Mouse (Mus musculus) liver, embryonic 16.5 days (tissue): Measurements from ENCODE around the gene Dnajc12. TPM values are rescaled to one million over a fixed set of nuclear protein-coding genes. Genes with fewer than 3 reads are reported as not detected.
A peak's percentile ranks its signal among the peaks of the same experiment; 100 is the strongest.
"Not testable (repeated sequence)": the region's sequence is repeated elsewhere in the genome, so short reads cannot be mapped to it uniquely, and the experiment has no call there.

Experiments used
- ATAC-seq: fragments of 200-750 bp; cut with Nextera tagmentation; 2 replicates; pipeline ENCODE4 v1.8.0; 2017; ENCODE audit warnings: low read depth, mild to moderate bottlenecking, moderate number of reproducible peaks, moderate library complexity
- H3K27ac ChIP-seq: fragments of 300-500 bp; sonication (generic); 2 replicates; pipeline ENCODE4 v1.5.1; 2014; ENCODE audit warnings: mild to moderate bottlenecking, low read length
- H3K27me3 ChIP-seq: fragments of 300-500 bp; sonication (generic); 2 replicates; pipeline ENCODE4 v1.6.1; 2014; ENCODE audit warnings: low read depth, low read length, mixed read lengths; ENCODE audit not compliant: control insufficient read depth, insufficient read depth
- H3K36me3 ChIP-seq: fragments of 300-500 bp; sonication (generic); 2 replicates; pipeline ENCODE4 v1.6.1; 2014; ENCODE audit warnings: mild to moderate bottlenecking; ENCODE audit not compliant: control insufficient read depth, insufficient read depth
- H3K4me1 ChIP-seq: fragments of 300-500 bp; sonication (generic); 2 replicates; pipeline ENCODE4 v1.6.1; 2014; ENCODE audit warnings: low read depth, low read length, mixed read lengths; ENCODE audit not compliant: control insufficient read depth
- H3K4me2 ChIP-seq: fragments of 300-500 bp; sonication (generic); 2 replicates; pipeline ENCODE4 v1.6.1; 2014; ENCODE audit warnings: low read depth, low read length, mixed read lengths
- H3K4me3 ChIP-seq: fragments of 300-500 bp; sonication (generic); 2 replicates; pipeline ENCODE4 v1.5.1; 2014; ENCODE audit warnings: low read depth, mild to moderate bottlenecking, low read length
- H3K9ac ChIP-seq: fragments of 300-500 bp; sonication (generic); 2 replicates; pipeline ENCODE4 v1.6.1; 2014; ENCODE audit warnings: low read depth, low read length
- H3K9me3 ChIP-seq: fragments of 300-500 bp; sonication (generic); replicated peaks from 2 replicates; pipeline ENCODE4 v1.6.1; 2016; ENCODE audit warnings: low read length; ENCODE audit not compliant: control insufficient read depth
- WGBS: fragments of 180-500 bp; shearing (Covaris S2); extraction: QIAGEN DNeasy Blood & Tissue Kit; methylation state at CpG from one replicate; pipeline ENCODE4 v1.1.7; 2014; ENCODE audit not compliant: insufficient replicate concordance; 5-methylcytosine and 5-hydroxymethylcytosine counted together
- polyA plus RNA-seq: library from polyadenylated mRNA; unstranded; fragments of >200 nt; fragmentation: Nextera tagmentation; extraction: Ambion mirVana; gene quantifications from 2 replicates; pipeline ENCODE4 v1.2.1, GENCODE M21; 2015

Gene Dnajc12
- polyA plus RNA-seq, 1 experiment from 2014 or later, result 17.0 TPM

DNA sequence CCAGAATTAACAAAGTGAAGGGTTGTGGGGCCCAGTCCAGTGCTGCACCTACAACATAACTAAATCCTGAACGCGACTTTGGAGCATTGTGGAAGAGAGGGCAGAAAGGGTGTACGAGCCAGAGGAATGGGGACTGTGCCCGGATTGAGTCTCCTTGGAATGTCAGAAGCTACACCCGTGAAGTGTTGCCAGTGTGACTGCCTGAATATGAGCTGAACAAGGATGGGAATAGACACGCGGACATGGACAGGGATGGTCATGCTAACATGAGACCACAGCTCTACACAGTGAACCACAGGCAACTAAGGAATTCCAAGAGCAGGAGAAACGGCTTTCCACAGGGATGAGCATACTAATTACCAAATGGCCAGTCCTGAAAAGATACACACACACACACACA, 49.9 kb downstream of the Dnajc12 start:
- 78% methylated on average over 8 of the region's 8 CpGs for WGBS
- H3K4me3 ChIP-seq, result no peak overlapping the region
- no peak overlapping the region for H3K27ac ChIP-seq
- H3K9me3 ChIP-seq, result no peaks in the 10 kb centered on the region
- peaks cover 10% of the 10 kb centered on the region for H3K4me1 ChIP-seq
- H3K27me3 ChIP-seq, result no peaks in the 10 kb centered on the region
- H3K9ac ChIP-seq, result no peak overlapping the region
- ATAC-seq, result no peak
- H3K36me3 ChIP-seq, result no peaks in the 10 kb centered on the region
- no peak overlapping the region for H3K4me2 ChIP-seq

DNA sequence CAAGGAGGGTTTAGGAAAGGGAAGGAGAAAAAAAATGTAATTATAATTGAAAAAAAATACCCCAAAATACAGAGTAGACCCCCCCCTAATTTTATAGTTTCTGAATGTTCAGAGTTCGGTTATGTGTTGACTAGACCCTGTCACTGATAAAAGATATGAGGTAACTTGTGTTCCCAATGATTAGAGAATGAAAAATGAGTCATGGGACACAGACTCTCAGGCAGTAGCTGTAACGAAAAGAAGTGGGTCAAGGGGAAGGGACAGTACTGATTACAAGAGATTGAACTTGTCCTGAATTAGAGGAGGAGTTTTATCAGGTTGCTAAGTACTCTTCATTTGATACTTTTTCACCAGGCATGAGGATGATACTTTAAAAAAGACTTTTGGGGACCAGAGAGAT, 50.6 kb downstream of the Dnajc12 start:
- H3K9me3 ChIP-seq, result no peaks in the 10 kb centered on the region
- 19% methylated on average over 2 of the region's 2 CpGs for WGBS
- H3K4me1 ChIP-seq, result peaks cover 10% of the 10 kb centered on the region
- no peaks in the 10 kb centered on the region for H3K27me3 ChIP-seq
- no peak overlapping the region for H3K9ac ChIP-seq
- no peak for ATAC-seq
- no peak overlapping the region for H3K4me2 ChIP-seq
- no peaks in the 10 kb centered on the region for H3K36me3 ChIP-seq
- no peak overlapping the region for H3K27ac ChIP-seq
- H3K4me3 ChIP-seq, result no peak overlapping the region

DNA sequence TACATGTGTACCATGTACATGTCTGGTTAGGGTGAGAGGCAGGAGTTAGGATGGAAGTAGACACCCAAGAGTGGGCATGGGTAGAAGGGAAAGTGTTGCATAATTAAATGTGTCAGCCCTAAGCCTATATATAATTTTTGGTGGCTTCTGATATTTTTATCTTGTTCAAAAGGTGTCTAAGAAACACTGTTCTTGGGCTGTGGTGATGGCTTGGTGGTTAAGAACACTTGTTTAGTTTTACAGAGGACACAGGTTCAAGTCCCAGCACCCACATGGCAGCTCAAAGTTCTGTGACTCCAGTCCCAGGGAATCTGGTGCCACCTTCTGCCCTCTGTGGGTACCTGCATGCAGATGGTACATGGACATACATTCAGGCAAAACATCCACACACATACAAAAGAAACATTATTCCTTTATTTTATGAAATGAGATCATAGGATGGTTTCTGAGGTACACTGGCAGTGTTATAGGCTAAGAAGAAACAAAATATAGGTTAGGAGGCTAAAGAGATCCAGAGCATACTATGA, 56.6 kb downstream of the Dnajc12 start:
- no peaks in the 10 kb centered on the region for H3K36me3 ChIP-seq
- no peak overlapping the region for H3K4me3 ChIP-seq
- H3K9ac ChIP-seq, result no peak overlapping the region
- no peak for ATAC-seq
- H3K4me1 ChIP-seq, result no peaks in the 10 kb centered on the region
- H3K27me3 ChIP-seq, result no peaks in the 10 kb centered on the region
- H3K27ac ChIP-seq, result no peak overlapping the region
- no peaks in the 10 kb centered on the region for H3K9me3 ChIP-seq
- H3K4me2 ChIP-seq, result no peak overlapping the region

DNA sequence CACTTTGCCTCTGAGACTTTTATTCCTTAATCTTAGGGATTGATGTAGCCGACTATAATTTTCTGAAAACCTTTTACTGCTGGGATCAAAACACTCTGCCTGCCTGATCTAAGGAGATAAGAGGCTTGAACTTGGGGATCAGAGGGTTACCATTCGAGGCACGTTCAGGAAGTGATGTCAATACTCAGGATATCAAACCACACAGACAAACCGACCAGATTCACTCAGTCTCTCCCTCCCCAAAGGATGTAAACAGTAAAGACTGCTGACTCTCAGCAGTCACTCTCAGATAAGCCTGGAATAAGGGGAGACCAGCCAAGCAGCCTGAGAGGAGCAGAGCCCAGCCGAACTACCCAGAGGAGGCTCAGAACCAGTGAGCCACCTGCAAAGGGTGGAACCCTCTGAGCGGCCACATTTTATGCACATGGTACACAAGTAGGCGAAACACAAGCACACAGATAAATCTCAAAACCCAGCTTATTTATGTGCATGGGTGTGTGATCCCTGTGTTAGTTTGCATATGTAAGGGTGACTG, 57.5 kb downstream of the Dnajc12 start:
- 36% methylated on average over 7 of the region's 7 CpGs for WGBS
- Histone ChIP-seq H3K27ac (no peak overlapping the region), H3K4me2 (no peak overlapping the region), H3K9me3 (no peaks in the 10 kb centered on the region), H3K9ac (no peak overlapping the region), H3K27me3 (no peaks in the 10 kb centered on the region), H3K36me3 (no peaks in the 10 kb centered on the region), H3K4me3 (no peak overlapping the region), H3K4me1 (no peaks in the 10 kb centered on the region)
- ATAC-seq, result peak; percentile 37; the same call in 1 of the 2 replicates

DNA sequence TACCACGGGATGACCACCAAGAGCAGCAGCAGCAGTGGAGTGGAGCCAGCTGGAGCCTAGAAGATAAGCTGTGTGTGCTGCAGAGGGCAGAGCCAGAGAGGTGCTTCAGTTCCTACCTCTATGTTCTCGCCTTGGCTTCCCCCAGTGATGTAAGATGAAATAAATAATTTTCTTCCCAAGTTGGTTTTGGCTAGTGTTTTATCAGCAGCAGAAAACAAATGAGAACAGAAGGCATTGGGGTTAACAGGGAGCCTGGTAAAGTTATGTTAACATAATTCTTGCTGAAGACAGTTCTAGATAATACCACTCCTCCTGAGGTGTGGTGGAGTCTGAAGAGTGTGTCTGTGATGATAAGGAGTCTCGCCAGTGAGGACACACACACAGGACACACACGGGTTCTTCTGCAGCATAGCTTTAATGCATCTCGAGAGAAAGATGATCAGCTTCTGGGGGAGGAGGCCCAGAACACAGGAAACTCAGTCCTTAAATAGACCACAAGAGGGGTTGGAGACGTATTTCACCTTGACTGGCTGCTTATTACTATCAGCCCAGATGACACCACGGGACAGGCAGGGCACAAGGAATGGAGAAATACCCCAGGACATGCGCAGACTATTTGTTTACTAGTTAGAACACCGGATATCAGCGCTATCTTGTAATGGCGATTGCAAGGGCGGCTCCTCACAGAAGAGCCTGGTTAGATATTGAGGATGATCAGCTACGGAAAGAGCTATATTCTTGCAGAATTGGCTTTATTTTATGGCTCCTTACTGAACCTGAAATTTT, 62.6 kb downstream of the Dnajc12 start:
- peak overlapping the region; percentile 40; the same call in 1 of the 2 replicates for H3K27ac ChIP-seq
- H3K36me3 ChIP-seq, H3K27me3 ChIP-seq, H3K4me1 ChIP-seq, H3K4me2 ChIP-seq, H3K4me3 ChIP-seq, H3K9me3 ChIP-seq, H3K9ac ChIP-seq: not testable (repeated sequence)
- WGBS, result 50% methylated on average over 13 of the region's 13 CpGs
- peak; percentile 89 for ATAC-seq

DNA sequence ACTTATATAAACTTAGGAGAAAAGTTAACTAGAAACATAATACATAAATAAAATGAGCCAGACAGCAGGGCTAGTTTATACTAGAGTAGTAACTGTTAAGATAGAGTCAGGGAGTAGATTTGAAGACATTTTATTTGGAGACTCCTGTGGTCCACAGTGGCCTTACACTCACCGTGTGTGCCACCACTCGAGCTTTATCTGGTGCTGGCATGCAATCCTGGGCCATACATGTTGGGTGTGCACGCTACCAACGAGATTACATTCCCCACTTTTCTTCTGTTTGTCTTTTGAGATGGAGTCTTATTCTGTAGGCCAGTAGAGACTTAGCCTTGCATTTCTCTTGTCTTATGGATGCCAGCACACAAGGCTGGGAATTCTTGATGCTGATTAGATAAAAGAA, 71.7 kb downstream of the Dnajc12 start:
- no peak overlapping the region for H3K9ac ChIP-seq
- 54% methylated on average over 4 of the region's 4 CpGs for WGBS

DNA sequence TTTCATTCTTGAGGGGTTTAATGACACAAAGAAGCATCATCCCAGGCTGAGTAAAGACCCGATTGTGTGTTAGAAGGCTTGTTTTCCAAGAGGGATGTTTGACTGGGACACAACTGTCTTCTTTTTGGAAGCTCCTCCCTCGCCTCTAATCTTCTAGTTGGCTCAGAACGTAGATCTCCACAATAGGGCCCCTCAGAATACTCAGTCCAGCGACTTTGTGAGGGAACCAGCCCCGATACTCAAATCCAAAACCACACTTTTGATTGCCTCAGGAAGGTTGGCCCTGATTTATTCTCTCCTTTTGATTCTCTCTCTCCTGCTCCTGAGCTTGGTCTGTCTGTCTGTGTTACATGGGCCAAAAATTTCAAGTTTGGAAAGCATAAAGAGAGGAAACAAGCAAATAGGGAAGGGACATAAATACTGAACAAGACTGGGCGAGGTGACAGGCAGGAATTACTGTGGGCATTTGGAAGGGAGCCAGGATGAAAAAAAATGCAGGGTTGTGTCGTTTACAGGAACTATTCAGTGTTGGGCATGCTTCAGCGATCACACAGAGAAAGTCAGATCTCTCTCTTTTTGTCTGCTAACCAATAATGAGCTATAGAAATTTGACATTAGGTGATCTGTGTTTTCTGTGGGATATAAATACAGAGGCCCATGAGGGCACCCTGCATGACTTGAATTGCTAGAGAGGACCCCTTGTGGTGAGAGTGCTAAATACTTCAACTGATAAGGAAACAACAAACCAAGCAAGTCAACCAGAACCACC, 73.1 kb downstream of the Dnajc12 start:
- Histone ChIP-seq H3K4me3 (no peak overlapping the region), H3K9ac (no peak overlapping the region), H3K4me2 (no peak overlapping the region), H3K4me1 (no peaks in the 10 kb centered on the region), H3K9me3 (no peaks in the 10 kb centered on the region), H3K36me3 (no peaks in the 10 kb centered on the region), H3K27me3 (no peaks in the 10 kb centered on the region), H3K27ac (no peak overlapping the region)
- WGBS, result 39% methylated on average over 8 of the region's 8 CpGs
- ATAC-seq, result no peak

More for the DNA sequence above, 71.7 kb downstream of the Dnajc12 start:
- Histone ChIP-seq H3K4me1 (no peaks in the 10 kb centered on the region), H3K9me3 (no peaks in the 10 kb centered on the region), H3K4me2 (no peak overlapping the region), H3K36me3 (no peaks in the 10 kb centered on the region), H3K27me3 (no peaks in the 10 kb centered on the region), H3K27ac (no peak overlapping the region), H3K4me3 (no peak overlapping the region)
- no peak for ATAC-seq

DNA sequence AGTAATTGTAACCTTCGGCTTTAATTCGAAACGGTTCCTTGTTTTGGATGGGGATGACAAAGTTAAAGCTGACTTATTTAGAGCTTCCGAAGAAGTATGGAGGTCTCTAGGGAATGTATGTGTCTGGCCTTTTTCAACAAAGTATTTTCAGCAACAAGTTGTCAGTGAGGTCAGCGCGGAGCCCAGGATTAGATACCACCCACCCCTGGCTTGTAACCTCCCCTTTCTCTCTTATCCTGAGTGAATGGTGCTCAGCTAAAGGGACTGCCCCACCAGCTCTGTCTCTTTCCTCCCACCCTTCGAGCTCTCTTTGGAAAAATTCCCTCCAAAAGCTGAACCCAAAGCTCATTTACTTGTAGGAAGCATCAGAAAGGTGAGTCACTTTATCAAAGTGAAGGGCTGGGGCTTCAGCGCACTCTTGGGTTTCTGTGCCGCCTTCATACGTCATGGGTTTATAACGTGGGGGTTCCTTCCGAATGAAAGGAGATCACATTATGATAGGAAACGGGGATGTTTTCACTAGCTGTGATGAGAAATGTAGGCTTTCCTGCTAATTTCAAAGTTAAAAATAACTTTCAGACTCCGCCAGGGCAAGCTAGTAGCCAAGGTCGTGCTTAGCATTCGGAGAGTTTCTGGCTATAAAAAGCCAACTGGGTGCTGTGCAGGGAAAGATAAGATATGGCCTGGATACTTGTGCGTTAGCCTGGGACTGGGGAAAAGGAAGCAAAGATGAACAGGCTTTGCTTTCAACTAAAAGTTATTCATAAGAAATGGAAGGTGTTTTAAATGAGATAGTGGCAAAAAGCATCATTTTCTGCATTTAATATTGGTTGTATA, 75.3 kb downstream of the Dnajc12 start:
- Histone ChIP-seq H3K4me3 (no peak overlapping the region), H3K9ac (no peak overlapping the region), H3K4me2 (no peak overlapping the region), H3K27me3 (no peaks in the 10 kb centered on the region), H3K4me1 (no peaks in the 10 kb centered on the region), H3K27ac (no peak overlapping the region), H3K36me3 (no peaks in the 10 kb centered on the region), H3K9me3 (no peaks in the 10 kb centered on the region)
- 55% methylated on average over 17 of the region's 17 CpGs for WGBS
- no peak for ATAC-seq
